Mouse (Mus musculus): ENCODE measurements around the gene Fam131a.

Gene Fam131a

GRCm38 (mm10) chr16:20717181-20717977, 24.3 kb downstream of the Fam131a start, which contains the start of the genes Polr2h and Clcn2:
TSS of gene Polr2h (plus strand) at chr16:20717665.
TSS of gene Clcn2 (minus strand) at chr16:20717746.
- peak; percentile 98 for DNase-seq

DNA sequence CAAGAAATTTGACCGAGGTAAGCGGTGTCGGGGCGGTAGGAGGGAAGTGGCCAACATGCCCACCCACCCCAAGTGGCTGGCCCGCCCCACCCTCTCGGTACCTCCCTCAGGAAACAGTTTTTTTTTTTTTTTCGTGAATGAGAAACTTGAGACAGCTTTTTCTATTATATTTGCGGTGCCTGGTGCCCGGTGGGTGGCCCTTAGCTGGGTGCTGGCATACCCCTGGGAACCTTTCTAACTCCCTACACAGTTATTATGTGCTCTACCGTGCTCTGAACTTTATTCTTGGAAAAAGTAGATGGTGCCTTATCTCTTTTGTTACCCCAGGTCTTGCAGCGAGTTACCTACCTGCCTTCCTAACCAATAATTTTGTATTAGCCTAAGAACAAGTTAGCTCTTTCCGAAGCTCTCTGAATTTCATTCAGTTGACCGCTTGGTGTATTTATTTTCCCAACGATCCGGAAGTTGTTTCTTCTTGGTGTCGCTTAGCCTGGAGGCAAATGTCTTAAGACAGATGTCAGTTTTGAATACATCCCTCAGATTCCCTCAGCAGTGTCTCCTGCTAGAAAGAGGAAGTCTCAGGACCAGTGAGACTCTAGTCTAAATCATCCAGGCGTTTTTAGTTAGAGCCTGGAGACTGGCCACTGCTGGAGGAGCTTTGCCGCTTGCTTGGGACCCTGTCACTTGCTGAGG, 25.1 kb downstream of the Fam131a start:
- no peak for DNase-seq

DNA sequence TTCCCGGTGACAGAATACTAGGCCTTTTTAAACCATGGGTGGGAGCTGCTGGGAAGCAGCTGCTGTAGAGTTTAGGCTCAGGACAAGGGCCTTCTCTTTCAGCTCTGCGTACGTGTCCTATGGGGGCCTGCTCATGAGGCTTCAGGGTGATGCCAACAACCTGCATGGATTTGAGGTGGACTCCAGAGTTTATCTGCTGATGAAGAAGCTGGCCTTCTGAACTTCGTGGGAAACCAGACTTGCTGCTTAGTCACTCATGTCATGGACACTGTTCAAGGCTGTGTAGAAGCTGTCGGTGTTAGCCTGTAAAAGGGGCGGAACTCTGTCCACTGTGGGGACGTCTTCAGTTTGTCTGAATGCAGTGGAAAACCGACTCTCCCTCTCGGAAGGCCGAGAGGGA, 28.8 kb downstream of the Fam131a start:
- no peak for DNase-seq

DNA sequence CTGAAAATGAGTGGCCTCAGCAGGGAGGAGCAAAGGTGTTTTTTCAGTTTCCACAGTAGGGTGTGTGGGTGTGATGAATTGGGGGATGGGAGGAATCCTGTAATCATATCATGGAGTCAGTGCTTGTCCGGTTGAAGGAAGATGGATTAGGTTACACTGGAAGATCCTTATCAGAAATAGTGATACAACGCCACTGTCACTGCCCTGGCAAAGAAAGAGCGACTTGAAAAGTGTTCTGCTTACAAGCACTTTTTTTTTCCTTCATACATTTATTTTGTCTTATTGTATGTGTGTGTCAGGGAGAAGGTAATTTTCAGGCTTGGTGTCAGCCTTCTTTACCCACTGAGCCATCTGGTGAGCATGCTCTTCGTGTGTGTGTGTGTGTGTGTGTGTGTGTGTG, 29.7 kb downstream of the Fam131a start:
- DNase-seq = no peak

DNA sequence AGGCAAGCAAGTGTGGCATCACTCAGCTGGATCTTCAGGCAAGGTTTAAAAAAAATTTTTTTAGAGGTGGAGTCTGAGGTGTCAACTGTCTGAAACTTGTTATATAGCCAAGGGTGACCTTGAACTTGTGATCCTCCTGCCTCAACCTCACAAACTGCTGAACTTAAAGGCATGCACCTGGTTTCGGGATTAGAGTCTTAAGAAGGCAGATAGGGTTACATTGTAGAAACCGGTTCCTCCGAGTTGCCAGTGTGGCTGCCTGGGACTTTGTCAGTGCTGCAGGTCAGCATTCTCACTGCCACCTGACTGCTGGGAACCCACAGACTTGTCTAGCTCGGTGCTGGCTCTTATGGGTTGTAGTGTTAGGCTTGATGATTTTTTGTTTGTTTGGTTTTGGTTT, 30.2 kb downstream of the Fam131a start:
- DNase-seq = no peak

DNA sequence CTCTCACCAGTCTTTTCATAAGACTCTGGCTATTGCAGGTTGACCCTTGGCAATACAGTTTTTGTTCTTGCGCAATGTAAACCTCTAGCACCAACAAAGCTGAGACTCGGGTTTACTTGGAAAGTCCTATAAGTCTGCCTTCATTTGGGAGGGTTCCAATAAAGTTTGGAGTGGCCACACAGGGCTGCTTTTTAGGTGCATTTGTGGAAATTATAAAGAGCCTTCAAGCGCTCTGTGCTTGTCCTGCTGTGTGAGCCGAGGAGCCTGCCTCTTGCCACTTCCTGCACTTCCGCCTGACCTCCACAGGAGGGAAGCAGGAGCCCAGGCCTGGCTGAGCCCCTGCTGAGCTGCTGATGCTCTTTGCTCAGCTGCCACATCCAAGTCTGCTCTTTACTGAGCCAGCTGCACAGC, 31.3 kb downstream of the Fam131a start:
- DNase-seq = peak; percentile 79

DNA sequence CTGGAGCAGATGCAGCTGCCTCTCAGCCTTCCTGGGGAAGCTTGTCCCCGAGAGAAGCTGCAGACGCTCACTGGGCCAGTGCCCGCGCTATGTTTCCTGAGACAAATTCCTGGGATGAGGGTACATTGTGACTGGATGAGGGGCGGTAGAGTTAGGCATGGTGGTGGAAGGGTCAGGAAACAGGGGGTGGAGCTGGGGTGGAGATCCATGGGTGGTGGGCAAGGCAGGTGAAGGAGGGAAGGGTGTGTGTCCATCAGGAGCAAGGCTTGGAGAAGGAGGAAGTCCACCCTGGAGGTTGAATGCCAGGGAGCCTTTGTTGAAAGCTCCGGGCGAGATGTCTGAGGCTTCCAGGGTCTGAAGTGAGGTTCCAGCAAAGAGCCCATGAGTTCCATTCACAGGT, 32.3 kb downstream of the Fam131a start:
- DNase-seq = no peak

GRCm38 (mm10) chr16:20725750-20726149, 32.7 kb downstream of the Fam131a start:
- no peak for DNase-seq

DNA sequence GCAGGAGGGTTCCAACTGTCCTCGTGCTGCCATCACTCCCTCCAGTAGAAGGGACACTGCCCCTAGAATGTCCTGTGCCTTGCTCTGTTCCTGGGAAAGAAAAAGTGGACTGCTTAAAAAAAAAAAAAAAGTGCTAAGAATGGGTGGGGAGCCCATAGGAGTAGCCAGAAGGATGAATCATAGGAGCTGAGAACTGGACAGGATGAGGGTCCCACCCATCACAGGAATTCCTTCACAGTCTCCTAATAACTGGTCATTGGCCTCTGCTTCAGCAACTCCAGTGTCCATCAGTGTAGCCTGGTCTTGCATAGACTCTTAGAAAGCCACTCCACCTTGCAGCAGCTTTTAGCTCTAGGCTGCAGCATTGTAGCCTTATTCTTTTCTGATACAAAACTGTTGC, 33.3 kb downstream of the Fam131a start:
- no peak for DNase-seq

GRCm38 (mm10) chr16:20730293-20730711, 37.3 kb downstream of the Fam131a start:
- DNase-seq = no peak

- DNase-seq = no peak
Observed at GRCm38 (mm10) chr16:20731688-20732087, 38.6 kb downstream of the Fam131a start.

- no peak for DNase-seq
Observed at GRCm38 (mm10) chr16:20732251-20732924, 39.3 kb downstream of the Fam131a start.

- DNase-seq = peak; percentile 83
Observed at GRCm38 (mm10) chr16:20732925-20733730, 40.1 kb downstream of the Fam131a start, which contains the start of gene Chrd. TSS of gene Chrd (plus strand) at chr16:20733127.

DNA sequence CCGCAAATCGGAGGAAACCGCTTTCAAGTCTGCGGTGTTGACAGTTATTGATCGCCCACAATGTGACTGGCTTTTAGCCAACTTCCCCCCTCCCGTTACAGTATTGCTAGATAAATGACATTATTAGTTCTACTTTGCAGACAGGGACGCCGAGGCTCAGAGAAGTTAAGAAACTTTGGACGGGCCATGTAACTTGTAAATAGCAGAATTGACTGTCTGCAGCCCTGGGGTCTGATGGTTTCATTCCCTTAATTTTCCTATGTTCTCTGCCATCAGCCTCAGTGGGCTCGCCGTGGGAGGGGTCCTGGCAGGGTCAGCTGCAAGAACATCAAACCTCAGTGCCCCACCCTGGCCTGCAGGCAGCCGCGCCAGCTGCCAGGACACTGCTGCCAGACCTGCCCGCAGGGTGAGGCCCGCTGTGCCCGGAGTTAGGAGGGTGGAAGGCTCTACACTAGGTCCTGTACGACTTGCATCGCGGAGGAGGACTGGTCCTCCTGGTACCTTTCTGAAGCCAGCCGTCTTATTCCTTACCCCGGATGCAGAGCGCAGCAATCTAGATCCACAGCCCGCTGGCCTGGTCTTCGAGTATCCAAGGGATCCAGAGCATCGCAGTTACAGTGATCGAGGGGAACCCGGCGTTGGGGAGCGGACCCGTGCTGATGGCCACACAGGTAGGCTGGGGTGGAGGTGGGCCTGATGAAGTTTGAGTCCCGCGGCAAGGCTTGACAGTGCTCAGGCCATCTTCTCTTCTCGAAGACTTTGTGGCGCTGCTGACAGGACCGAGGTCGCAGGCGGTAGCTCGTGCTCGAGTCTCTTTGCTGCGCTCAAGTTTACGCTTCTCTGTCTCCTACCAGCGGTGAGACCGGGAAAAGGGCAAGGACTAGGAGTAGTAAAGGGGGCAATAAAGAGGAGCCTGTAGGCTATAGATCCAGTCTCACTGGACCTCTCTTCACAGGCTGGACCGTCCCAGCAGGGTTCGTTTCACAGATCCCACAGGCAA, 41.0 kb downstream of the Fam131a start, which contains the start of gene Thpo:
Thpo (minus strand) TSS at position 781 of the 1,000 bp plus-strand sequence.
- no peak for DNase-seq

DNA sequence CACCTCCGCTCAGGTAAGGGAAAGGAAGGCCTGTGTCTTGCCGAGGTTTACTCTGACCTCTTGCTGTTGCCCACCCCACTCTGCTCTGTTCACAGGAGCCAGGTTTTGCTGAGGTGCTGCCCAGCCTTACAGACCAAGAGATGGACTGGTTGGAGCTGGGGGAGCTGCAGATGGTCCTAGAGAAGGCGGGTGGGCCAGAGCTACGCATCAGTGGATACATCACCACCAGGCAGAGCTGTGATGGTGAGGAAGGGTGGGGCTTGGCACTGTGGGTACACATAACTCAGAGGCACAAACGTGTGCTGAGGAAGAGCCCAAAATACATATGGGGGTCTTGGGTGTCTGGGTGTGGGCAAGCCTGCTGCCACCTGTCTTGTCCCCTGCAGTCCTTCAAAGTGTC, 42.6 kb downstream of the Fam131a start:
- DNase-seq = no peak

DNA sequence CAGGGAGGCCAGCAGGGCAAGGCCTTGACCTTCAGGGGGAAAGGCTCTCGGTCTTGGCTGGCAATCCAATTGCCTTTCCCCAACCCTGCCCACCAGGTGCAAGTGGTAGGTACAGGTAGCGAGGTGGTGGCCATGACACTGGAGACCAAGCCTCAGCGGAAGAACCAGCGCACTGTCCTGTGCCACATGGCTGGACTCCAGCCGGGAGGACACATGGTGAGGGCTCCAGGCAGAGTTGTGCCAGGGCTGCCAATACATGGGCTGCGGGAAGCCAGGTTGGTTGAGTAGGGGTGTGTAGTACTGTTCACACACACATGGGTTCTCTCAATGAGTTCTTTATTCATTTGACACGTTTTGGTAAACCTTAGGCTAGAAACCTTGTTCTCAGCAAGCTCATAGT, 43.1 kb downstream of the Fam131a start:
- DNase-seq = no peak

DNA sequence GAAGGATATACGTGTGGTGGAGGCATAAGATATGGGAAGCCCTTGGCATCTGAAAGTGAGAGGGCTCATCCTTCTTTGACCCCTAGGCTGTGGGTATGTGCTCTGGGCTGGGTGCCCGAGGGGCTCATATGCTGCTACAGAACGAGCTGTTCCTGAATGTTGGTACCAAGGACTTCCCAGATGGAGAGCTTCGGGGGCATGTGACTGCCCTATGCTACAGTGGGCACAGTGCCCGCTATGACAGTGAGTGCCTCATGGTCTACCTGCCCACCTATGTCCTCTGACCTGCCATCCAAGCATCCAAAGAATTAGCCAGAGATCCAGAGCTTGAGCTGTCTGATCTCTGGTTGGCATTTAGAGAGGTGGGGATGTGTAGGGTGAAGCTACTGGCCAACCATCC, 43.8 kb downstream of the Fam131a start:
- no peak for DNase-seq

GRCm38 (mm10) chr16:20739845-20740244, 46.8 kb downstream of the Fam131a start:
- no peak for DNase-seq

DNA sequence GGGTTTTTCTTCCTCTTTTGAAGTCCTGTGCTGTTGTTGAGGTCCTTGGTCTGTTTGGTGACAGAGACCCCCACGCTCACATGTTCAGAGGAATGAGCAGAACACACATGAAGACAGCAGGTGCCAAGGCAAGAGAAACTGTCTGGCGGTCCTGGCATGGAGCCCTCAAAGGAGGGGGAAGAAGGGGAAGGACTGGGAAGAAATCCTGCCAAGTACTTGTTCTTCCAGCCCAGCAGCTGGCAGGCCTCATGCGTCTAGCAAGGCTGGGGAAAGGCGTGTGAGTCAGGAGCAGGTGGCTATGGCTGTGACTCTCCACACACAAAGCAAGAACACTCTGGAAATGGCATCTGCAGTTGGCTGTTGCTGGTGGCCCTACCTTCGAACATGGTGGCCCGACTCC, 53.6 kb downstream of the Fam131a start:
- peak; percentile 79 for DNase-seq

DNA sequence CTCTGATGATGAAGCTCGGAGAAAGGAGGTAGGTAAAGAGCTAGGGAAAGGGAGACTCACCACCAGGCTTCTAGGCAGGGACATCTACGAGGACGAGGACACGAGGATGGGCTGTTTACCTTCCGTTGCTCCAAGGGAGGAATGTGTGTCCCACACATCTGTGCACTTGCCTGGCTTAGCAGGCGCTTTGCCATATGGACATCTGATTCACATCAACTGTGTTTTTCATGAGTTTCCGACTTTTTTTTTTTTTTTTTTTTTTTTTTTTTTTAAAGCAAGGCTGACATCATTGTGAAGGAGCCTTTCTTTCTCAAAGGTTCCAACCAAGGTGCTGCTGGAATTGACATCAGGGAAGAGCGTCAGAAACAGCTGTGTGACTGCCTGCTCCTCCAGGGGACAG, 57.5 kb downstream of the Fam131a start:
- DNase-seq = no peak
